Mouse (Mus musculus): ENCODE measurements around the gene Emb. TPM values are rescaled to one million over a fixed set of nuclear protein-coding genes. Genes with fewer than 3 reads are reported as not detected.

Emb gene
- total and polyA plus RNA-seq, 3 experiments = 0.60 to 2.1 (median 1.2) TPM

DNA sequence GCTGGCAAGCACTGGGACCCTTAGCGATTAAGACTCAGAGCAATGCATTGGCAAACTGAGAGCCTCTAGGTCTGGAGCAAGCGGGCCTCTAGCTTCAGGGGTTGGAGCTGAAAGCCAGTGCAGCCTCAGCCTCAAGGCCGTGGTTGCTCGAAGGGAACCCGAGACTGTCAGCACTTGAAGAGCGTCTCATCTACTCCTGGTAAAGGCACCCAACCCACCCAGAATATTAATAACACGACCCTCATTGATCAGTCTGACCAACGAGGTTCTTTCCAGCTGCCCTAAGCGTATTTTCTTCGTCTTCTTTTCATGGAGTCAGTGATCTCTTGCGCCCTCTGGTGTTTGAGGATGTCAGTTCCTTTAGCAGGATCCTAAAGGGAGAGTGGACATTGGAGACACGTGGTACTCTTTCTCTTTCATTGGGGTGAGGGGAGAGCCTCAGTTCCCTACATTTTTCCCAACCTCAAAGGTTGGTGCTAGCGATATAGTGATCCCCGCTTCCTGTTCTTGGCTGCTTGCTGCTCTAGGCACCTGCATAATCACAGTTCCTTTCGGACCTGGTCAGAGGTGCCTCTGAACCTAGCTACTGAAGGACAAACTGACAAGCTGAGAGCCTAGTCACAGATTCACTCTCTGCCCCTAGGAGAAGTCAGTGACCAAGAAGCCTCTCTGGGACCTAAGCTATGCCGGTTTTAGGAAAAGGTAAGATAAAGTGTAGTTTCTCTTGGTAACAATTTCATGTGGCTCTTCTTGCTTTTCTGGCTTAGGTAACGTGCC lies 81.3 kb downstream of the Emb start:
- Histone ChIP-seq H3K4me3 (replicated peaks in 1 of 3; ENCODE audit: low read depth in 2 of 3, low read length in 2 of 3, poor library complexity in 1 of 3) (no peak overlapping the region), H3K27me3 (replicated peaks) (no peaks in the 10 kb centered on the region), H3K27ac (ENCODE audit: insufficient read depth, low read depth) (no peak overlapping the region), H3K36me3 (replicated peaks in 1 of 2; ENCODE audit: control insufficient read depth in 1 of 2, insufficient read depth in 1 of 2, low read length in 1 of 2) (no peaks in the 10 kb centered on the region), H3K9me3 (replicated peaks; ENCODE audit: low read length) (peaks cover 55% of the 10 kb centered on the region), H3K9ac (ENCODE audit: insufficient read depth, low read depth) (no peak overlapping the region), H3K79me2 (replicated peaks; ENCODE audit: control insufficient read depth, extremely low read depth, insufficient read depth, poor library complexity, severe bottlenecking) (no peaks in the 10 kb centered on the region), H3K4me1 (ENCODE audit: control insufficient read depth in 1 of 2, insufficient read depth in 2 of 2) (no peaks in the 10 kb centered on the region), H3K4me2 (ENCODE audit: insufficient read depth, low read depth, poor library complexity, severe bottlenecking) (no peak overlapping the region)
- dilution Hi-C loops (cut with MboI; ENCODE audit: extremely low pct_ligation_motif_present, extremely low pct_unique_long_range_greater_than_20kb, low sequenced_read_pairs) (no loop called here), in situ Hi-C loops (cut with MboI; ENCODE audit: low pct_ligation_motif_present, low pct_unique_long_range_greater_than_20kb, low sequenced_read_pairs) (no loop called here)
- peak; percentile 46 for TF ChIP-seq RAD21 (IDR thresholded peaks at IDR 0.05; ENCODE audit: low read depth, low read length)
- no peak for TF ChIP-seq BHLHE40 (IDR thresholded peaks at IDR 0.05; ENCODE audit: low read depth, low read length)
- no peak for TF ChIP-seq HCFC1 (IDR thresholded peaks at IDR 0.05; ENCODE audit: low read depth, low read length)
- TF ChIP-seq POLR2A (IDR thresholded peaks at IDR 0.05; ENCODE audit: low read depth, low read length) = no peak
- TF ChIP-seq JUN (IDR thresholded peaks at IDR 0.05; ENCODE audit: insufficient read depth, low read depth, low read length) = no peak
- TF ChIP-seq KAT2A (IDR thresholded peaks at IDR 0.05; ENCODE audit: insufficient replicate concordance, low read length) = no peak
- no peak for TF ChIP-seq ZC3H11A (IDR thresholded peaks at IDR 0.05; ENCODE audit: low read depth, low read length)
- no peak for TF ChIP-seq IRF4 (IDR thresholded peaks at IDR 0.05; ENCODE audit: low read depth, low read length)
- no peak for TF ChIP-seq NELFE (IDR thresholded peaks at IDR 0.05; ENCODE audit: low read depth, low read length)
- TF ChIP-seq POLR2AphosphoS2 (IDR thresholded peaks at IDR 0.05; ENCODE audit: low read depth, low read length) = no peak
- TF ChIP-seq SIN3A (IDR thresholded peaks at IDR 0.05; ENCODE audit: low read length) = no peak
- TF ChIP-seq SMC3 (IDR thresholded peaks at IDR 0.05; ENCODE audit: low read depth, low read length) = peak; percentile 74
- TF ChIP-seq MEF2A (IDR thresholded peaks at IDR 0.05; ENCODE audit: borderline replicate concordance, low read depth, low read length) = no peak
- no peak for TF ChIP-seq CHD2 (IDR thresholded peaks at IDR 0.05; ENCODE audit: low read length)
- TF ChIP-seq MAX (IDR thresholded peaks at IDR 0.05; ENCODE audit: low read length) = peak; percentile 42; the same call in 1 of the 2 replicates
- TF ChIP-seq ETS1 (conservative IDR thresholded peaks at IDR 0.05; ENCODE audit: low read depth, low read length) = no peak
- TF ChIP-seq PAX5 (IDR thresholded peaks at IDR 0.05; ENCODE audit: low read length) = no peak
- peak in 1 of 2 experiments; percentile 62; a peak in 2 of 4 replicates for TF ChIP-seq CTCF (conservative IDR thresholded peaks at IDR 0.05 in 1 of 2, IDR thresholded peaks at IDR 0.05 in 1 of 2; ENCODE audit: low read depth in 2 of 2, low read length in 2 of 2)
- TF ChIP-seq TCF12 (IDR thresholded peaks at IDR 0.05; ENCODE audit: low read depth, low read length) = no peak
- TF ChIP-seq TBP (conservative IDR thresholded peaks at IDR 0.05; ENCODE audit: low read depth, low read length) = no peak
- no peak for TF ChIP-seq EP300 (IDR thresholded peaks at IDR 0.05; ENCODE audit: low read length)
- no peak for TF ChIP-seq E2F4 (IDR thresholded peaks at IDR 0.05; ENCODE audit: insufficient replicate concordance, low read depth, low read length)
- TF ChIP-seq MAFK (IDR thresholded peaks at IDR 0.05; ENCODE audit: insufficient replicate concordance, low read length) = no peak
- no peak for TF ChIP-seq USF1 (IDR thresholded peaks at IDR 0.05; ENCODE audit: low read depth, low read length)
- TF ChIP-seq ZMIZ1 (IDR thresholded peaks at IDR 0.05; ENCODE audit: low read depth, low read length) = no peak
- TF ChIP-seq RCOR1 (conservative IDR thresholded peaks at IDR 0.05; ENCODE audit: low read depth, low read length) = no peak
- DNase-seq (ENCODE audit: extremely low read depth) = no peak

Measured in CH12.LX (cell line).